Mouse (Mus musculus) gastrocnemius, postnatal 10 days (tissue): ENCODE data around the gene Dgke. TPM values are rescaled to one million over a fixed set of nuclear protein-coding genes. Genes with fewer than 3 reads are reported as not detected.
A peak's percentile ranks its signal among the peaks of the same experiment; 100 is the strongest.

ENCODE experiments used
- DNase-seq: peaks from one replicate; pipeline ENCODE4 v3.0.0; 2021; ENCODE audit warnings: mixed read lengths
- total RNA-seq, 2 experiments: library from RNA; stranded (reverse); gene quantifications; 2 replicates each; pipeline ENCODE4 v1.2.3; 2021

Gene Dgke
- total RNA-seq, 2 experiments from 2014 or later, result 4.5 to 5.4 TPM

- no peak for DNase-seq
Observed at GRCm38 (mm10) chr11:89035552-89035951, 31.1 kb downstream of the Dgke start.

GRCm38 (mm10) chr11:89034592-89034991 lies 32.1 kb downstream of the Dgke start:
- DNase-seq, result no peak

GRCm38 (mm10) chr11:89031189-89031588 lies 35.5 kb downstream of the Dgke start:
- no peak for DNase-seq

GRCm38 (mm10) chr11:89030552-89030951 lies 36.1 kb downstream of the Dgke start:
- no peak for DNase-seq

- DNase-seq, result no peak
Observed at GRCm38 (mm10) chr11:89028871-89029405, 37.7 kb downstream of the Dgke start.

GRCm38 (mm10) chr11:89027955-89028361 lies 38.7 kb downstream of the Dgke start:
- DNase-seq, result no peak

- no peak for DNase-seq
Observed at GRCm38 (mm10) chr11:89026117-89026516, 40.5 kb downstream of the Dgke start.

GRCm38 (mm10) chr11:89025603-89026002 lies 41.0 kb downstream of the Dgke start:
- DNase-seq, result no peak

GRCm38 (mm10) chr11:89024181-89024881 lies 42.3 kb downstream of the Dgke start:
- DNase-seq, result peak; percentile 80

GRCm38 (mm10) chr11:89023477-89023876 lies 43.2 kb downstream of the Dgke start:
- DNase-seq, result no peak

GRCm38 (mm10) chr11:89022120-89022731 lies 44.4 kb downstream of the Dgke start:
- DNase-seq, result no peak

GRCm38 (mm10) chr11:89021687-89022086 lies 45.0 kb downstream of the Dgke start:
- no peak for DNase-seq

- no peak for DNase-seq
Observed at GRCm38 (mm10) chr11:89020681-89021305, 45.9 kb downstream of the Dgke start.

GRCm38 (mm10) chr11:89017514-89018182 lies 49.0 kb downstream of the Dgke start:
- no peak for DNase-seq

GRCm38 (mm10) chr11:89012241-89012640 lies 54.4 kb downstream of the Dgke start:
- DNase-seq, result no peak

- no peak for DNase-seq
Observed at GRCm38 (mm10) chr11:89009496-89009895, 57.2 kb downstream of the Dgke start.

GRCm38 (mm10) chr11:89009066-89009465 lies 57.6 kb downstream of the Dgke start:
- no peak for DNase-seq

- no peak for DNase-seq
Observed at GRCm38 (mm10) chr11:89007582-89007981, 59.1 kb downstream of the Dgke start.

GRCm38 (mm10) chr11:89006404-89006803 lies 60.2 kb downstream of the Dgke start:
- no peak for DNase-seq

- no peak for DNase-seq
Observed at GRCm38 (mm10) chr11:89005473-89005872, 61.2 kb downstream of the Dgke start.

GRCm38 (mm10) chr11:89003726-89004125 lies 62.9 kb downstream of the Dgke start:
- no peak for DNase-seq

- no peak for DNase-seq
Observed at GRCm38 (mm10) chr11:89003078-89003477, 63.6 kb downstream of the Dgke start.

- peak; percentile 34 for DNase-seq
Observed at GRCm38 (mm10) chr11:89002621-89003020, 64.0 kb downstream of the Dgke start.
